In the genomic region with DNA sequence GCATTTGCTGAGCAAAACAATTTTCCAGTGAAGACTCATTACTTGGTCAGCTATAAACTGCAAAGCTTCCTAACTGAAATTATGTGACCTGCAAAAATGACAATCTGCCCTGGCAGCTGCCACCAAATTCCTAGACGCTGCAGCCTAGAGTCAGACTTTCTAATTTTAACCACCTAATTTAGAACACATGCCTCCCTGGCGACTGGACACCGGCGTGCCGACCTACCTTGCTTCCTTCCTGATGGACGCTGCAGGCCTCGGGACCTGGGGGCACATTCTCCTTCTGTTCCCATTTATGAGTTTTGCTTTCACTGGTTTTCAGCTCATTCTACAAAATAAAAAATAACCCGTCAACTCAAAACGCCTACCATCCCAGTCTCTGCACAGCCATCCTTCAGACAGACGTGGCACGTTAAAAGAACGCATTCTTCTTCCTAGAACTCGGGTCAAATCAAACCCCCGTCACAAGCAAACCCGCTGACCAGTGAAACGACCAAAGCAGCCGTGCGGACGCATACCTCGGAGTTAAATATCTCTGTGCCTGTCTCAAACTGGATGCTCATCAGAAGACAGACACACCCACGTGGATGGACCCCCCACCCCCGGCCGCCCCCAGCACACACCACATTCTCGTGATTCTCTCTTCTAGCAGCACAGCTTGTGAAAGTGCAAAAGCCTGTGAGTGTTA, we compare ENCODE assay signal across 11 mouse cellular contexts. TPM values are rescaled to one million over a fixed set of nuclear protein-coding genes. Genes with fewer than 3 reads are reported as not detected.
DNase-seq lines count a peak whose midpoint lies in the region; ATAC-seq and TF ChIP-seq lines count a peak whose summit lies in the region.
"Had no signal": no experiment of that assay in that cellular context is flagged by ENCODE, and none has a peak within 500 bp of the region (broad histone marks: within the 10 kb centered on the region; RNA-seq: fewer than 3 reads in every experiment).

No protein-coding gene starts in this region.

- H3K4me3 ChIP-seq in cerebellum, adult 2 months (replicated peaks; ENCODE audit: insufficient read depth, low read depth, low read length), result no peak overlapping the region
- H3K4me3 ChIP-seq in embryonic facial prominence, embryonic 15.5 days (replicated peaks), result no peak overlapping the region

- no peak overlapping the region for H3K9ac ChIP-seq in embryonic facial prominence, embryonic 15.5 days
- H3K9ac ChIP-seq: lung, embryonic 14.5 days had no signal

- no peak for TF ChIP-seq POLR2A in cerebellum, adult 2 months (IDR thresholded peaks at IDR 0.05; ENCODE audit: borderline replicate concordance, insufficient read depth, low read length)

- intact Hi-C loops in gastrocnemius, postnatal 36 days (cut with DNase I), result loop anchor here (1.0 kb wide), 1 partner anchor 18 kb away; no protein-coding TSS in a partner anchor

- DNase-seq in gastrocnemius, adult 18-20 months (ENCODE audit: low spot score), result peak; percentile 42
- no peak for DNase-seq in gastrocnemius, postnatal 36 days
- DNase-seq in cerebellum, adult 2 months, result peak; percentile 72 to 85
- DNase-seq in hindlimb bud, embryonic 11.5 days (ENCODE audit: extremely low spot score, low read depth, low spot score), result peak; percentile 44
- DNase-seq in natural killer cell, adult 2 months (ENCODE audit: low spot score in 2 of 2), result no peak
- no peak for DNase-seq in kidney, adult 11 months
- no peak for DNase-seq in layer of hippocampus, postnatal 10 days (ENCODE audit: low spot score in 2 of 2)
- DNase-seq: layer of hippocampus, postnatal 36 days; lung, embryonic 14.5 days; right cerebral cortex, adult 18-20 months had no signal

- 15% methylated on average over 24 of the region's 24 CpGs for WGBS in cerebellum, adult 2 months
- WGBS in embryonic facial prominence, embryonic 15.5 days, result 30% methylated on average over 24 of the region's 24 CpGs

- no peak overlapping the region for H3K27ac ChIP-seq in cerebellum, adult 2 months (ENCODE audit: insufficient read depth, low read length)
- peak overlapping the region; percentile 72 for H3K27ac ChIP-seq in embryonic facial prominence, embryonic 15.5 days (replicated peaks)

- no peaks in the 10 kb centered on the region for H3K9me3 ChIP-seq in embryonic facial prominence, embryonic 15.5 days (replicated peaks)

- peak overlapping the region; percentile 11; the same call in 1 of the 2 replicates for H3K4me2 ChIP-seq in embryonic facial prominence, embryonic 15.5 days (replicated peaks)
- H3K4me2 ChIP-seq: lung, embryonic 14.5 days had no signal

- ATAC-seq in embryonic facial prominence, embryonic 15.5 days (ENCODE audit: insufficient number of reproducible peaks, low FRiP score, low TSS enrichment, low read depth), result no peak

- H3K36me3 ChIP-seq in embryonic facial prominence, embryonic 15.5 days, result peaks cover 51% of the 10 kb centered on the region

- H3K4me1 ChIP-seq in cerebellum, adult 2 months (ENCODE audit: control insufficient read depth, insufficient read depth, low read length), result peaks cover 4% of the 10 kb centered on the region
- H3K4me1 ChIP-seq in embryonic facial prominence, embryonic 15.5 days, result peaks cover 50% of the 10 kb centered on the region

- no peaks in the 10 kb centered on the region for H3K27me3 ChIP-seq in cerebellum, adult 2 months (ENCODE audit: control insufficient read depth, insufficient read depth, low read length)
- H3K27me3 ChIP-seq in embryonic facial prominence, embryonic 15.5 days, result no peaks in the 10 kb centered on the region

- no peak for TF ChIP-seq CTCF in cerebellum, adult 2 months (IDR thresholded peaks at IDR 0.05; ENCODE audit: borderline replicate concordance, insufficient read depth, low read depth, low read length)

RNA-seq across cellular contexts. Expression of gene Cers5, which starts 29.3 kb away (rescaled TPM):
- 1 to 10 TPM; 2.9 to 6.2 TPM for total RNA-seq in gastrocnemius, adult 18-20 months (2021)
- 1 to 10 TPM; 4.9 to 5.9 TPM for total RNA-seq in gastrocnemius, postnatal 36 days (2021)
- polyA plus RNA-seq in cerebellum, adult 2 months (2012; rRNA removed), result 40.2 and 45.5 TPM in 2 replicates
- 73.7 and 78.3 TPM in 2 replicates for polyA plus RNA-seq in embryonic facial prominence, embryonic 15.5 days (2015; fragmentation: Nextera tagmentation; extraction: Ambion mirVana)
- 10 to 100 TPM; 39.0 to 44.3 TPM for total RNA-seq in layer of hippocampus, postnatal 10 days (2021)

Comparison
In these comparisons a context has a peak if more than half of its experiments do, and no peak if none do; other contexts are left out.
1. DNase-seq: peak in gastrocnemius, adult 18-20 months (single experiment), cerebellum, adult 2 months (2 of 2) and hindlimb bud, embryonic 11.5 days (single experiment); none in gastrocnemius, postnatal 36 days (0 of 2), natural killer cell, adult 2 months (0 of 2), kidney, adult 11 months (single experiment) and layer of hippocampus, postnatal 10 days (0 of 2).
2. RNA of gene Cers5, which starts 29.3 kb away (total RNA-seq): 39.0 to 44.3 TPM in layer of hippocampus, postnatal 10 days; 2.9 to 6.2 TPM in gastrocnemius, adult 18-20 months and 4.9 to 5.9 TPM in gastrocnemius, postnatal 36 days; every median in the first group is over 4 times any median in the second.